Mouse (Mus musculus): ENCODE measurements around the gene Pcnt. TPM values are rescaled to one million over a fixed set of nuclear protein-coding genes. Genes with fewer than 3 reads are reported as not detected.

Gene Pcnt
- polyA plus RNA-seq, 1 experiment from 2014 or later = 24.3 TPM

DNA sequence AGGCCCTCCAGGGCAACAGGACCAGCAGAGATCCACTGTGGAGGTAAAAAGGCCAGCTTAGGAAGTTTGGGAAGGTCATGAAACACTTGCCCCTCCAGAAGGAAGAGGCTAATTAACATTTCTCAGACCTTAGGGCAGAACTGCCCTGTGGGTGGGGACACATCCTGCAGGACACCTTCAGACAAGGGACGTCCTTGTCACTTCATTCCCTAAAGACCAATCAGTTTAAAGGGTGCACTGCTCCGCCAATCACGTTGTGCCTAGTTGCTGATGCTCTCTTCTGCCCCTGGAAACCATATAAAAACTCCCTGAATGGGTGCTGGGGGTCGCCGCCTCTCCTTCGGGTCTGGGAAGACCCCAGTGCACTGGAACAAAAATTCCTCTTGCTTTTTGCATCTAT lies 20.1 kb upstream of the Pcnt start:
- H3K27me3 ChIP-seq (ENCODE audit: control insufficient read depth, insufficient read depth, low read length) = no peaks in the 10 kb centered on the region
- WGBS = 96% methylated on average over 6 of the region's 6 CpGs
- no peak overlapping the region for H3K4me2 ChIP-seq (ENCODE audit: low read depth, low read length, severe bottlenecking)
- no peaks in the 10 kb centered on the region for H3K9me3 ChIP-seq (ENCODE audit: control insufficient read depth, low read length)
- H3K9ac ChIP-seq (ENCODE audit: low read length) = no peak overlapping the region
- peaks cover 2% of the 10 kb centered on the region; the same call in 1 of the 2 replicates for H3K4me1 ChIP-seq (replicated peaks; ENCODE audit: control insufficient read depth, insufficient read depth, low read length)
- ATAC-seq (replicated peaks; ENCODE audit: low FRiP score) (no peak), DNase-seq (ENCODE audit: low spot score) (no peak)
- no peak overlapping the region for H3K4me3 ChIP-seq (ENCODE audit: low read depth, low read length)
- no peak overlapping the region for H3K27ac ChIP-seq (ENCODE audit: low read depth, low read length)
- no peaks in the 10 kb centered on the region for H3K36me3 ChIP-seq (ENCODE audit: control insufficient read depth, insufficient read depth, low read length)

DNA sequence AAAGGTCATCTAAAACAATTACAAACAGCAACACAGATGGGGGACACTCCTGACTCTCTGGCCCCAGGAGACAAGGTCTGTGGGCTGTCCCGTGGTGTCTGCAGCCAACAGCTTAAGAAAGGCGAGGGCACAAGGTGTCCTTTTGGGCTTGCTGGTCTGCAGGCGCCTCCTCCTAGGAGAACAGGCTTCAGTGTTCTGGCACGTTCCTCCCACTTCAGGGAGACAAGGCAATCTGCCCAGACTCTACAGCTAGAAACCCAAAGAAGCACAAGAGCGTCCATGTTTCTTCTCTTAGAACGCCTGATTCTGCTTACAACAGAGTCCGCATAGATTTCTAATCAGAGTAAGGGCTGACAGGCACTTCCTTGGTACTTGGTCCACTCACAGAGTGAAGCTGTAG lies 19.7 kb upstream of the Pcnt start:
- WGBS = 92% methylated on average over 7 of the region's 7 CpGs
- DNase-seq (ENCODE audit: low spot score) (no peak), ATAC-seq (replicated peaks; ENCODE audit: low FRiP score) (no peak)
- Histone ChIP-seq H3K27ac (ENCODE audit: low read depth, low read length) (no peak overlapping the region), H3K4me3 (ENCODE audit: low read depth, low read length) (no peak overlapping the region), H3K27me3 (ENCODE audit: control insufficient read depth, insufficient read depth, low read length) (no peaks in the 10 kb centered on the region), H3K9ac (ENCODE audit: low read length) (no peak overlapping the region), H3K9me3 (ENCODE audit: control insufficient read depth, low read length) (no peaks in the 10 kb centered on the region), H3K4me2 (ENCODE audit: low read depth, low read length, severe bottlenecking) (no peak overlapping the region), H3K36me3 (ENCODE audit: control insufficient read depth, insufficient read depth, low read length) (no peaks in the 10 kb centered on the region), H3K4me1 (replicated peaks; ENCODE audit: control insufficient read depth, insufficient read depth, low read length) (no peaks in the 10 kb centered on the region)

DNA sequence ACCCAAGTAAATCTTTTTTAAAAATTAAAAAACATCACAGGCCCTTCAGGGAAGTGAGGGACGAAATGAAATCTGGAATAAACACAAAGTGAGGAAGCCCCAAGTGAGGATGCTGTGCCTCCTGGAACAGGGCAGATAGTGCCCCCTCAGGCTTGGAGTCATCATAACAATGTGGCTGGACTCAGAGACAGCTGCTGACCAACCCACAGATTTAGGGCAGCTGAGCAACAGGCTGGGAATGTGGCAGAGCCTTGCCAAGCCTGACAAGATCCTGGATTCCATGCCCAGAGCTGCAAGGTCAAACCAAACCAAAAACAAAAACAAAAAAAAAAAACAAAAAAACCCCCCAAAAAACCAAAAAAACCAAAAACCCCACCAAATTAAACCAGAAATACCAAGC lies 18.7 kb upstream of the Pcnt start:
- no peaks in the 10 kb centered on the region for H3K9me3 ChIP-seq (ENCODE audit: control insufficient read depth, low read length)
- H3K27me3 ChIP-seq (ENCODE audit: control insufficient read depth, insufficient read depth, low read length) = no peaks in the 10 kb centered on the region
- H3K4me1 ChIP-seq (replicated peaks; ENCODE audit: control insufficient read depth, insufficient read depth, low read length) = no peaks in the 10 kb centered on the region
- ATAC-seq (replicated peaks; ENCODE audit: low FRiP score) (no peak), DNase-seq (ENCODE audit: low spot score) (no peak)
- no peak overlapping the region for H3K9ac ChIP-seq (ENCODE audit: low read length)
- WGBS = 97% methylated on average over 1 of the region's 1 CpGs
- H3K4me3 ChIP-seq (ENCODE audit: low read depth, low read length) = no peak overlapping the region
- H3K27ac ChIP-seq (ENCODE audit: low read depth, low read length) = no peak overlapping the region
- no peaks in the 10 kb centered on the region for H3K36me3 ChIP-seq (ENCODE audit: control insufficient read depth, insufficient read depth, low read length)
- H3K4me2 ChIP-seq (ENCODE audit: low read depth, low read length, severe bottlenecking) = no peak overlapping the region

DNA sequence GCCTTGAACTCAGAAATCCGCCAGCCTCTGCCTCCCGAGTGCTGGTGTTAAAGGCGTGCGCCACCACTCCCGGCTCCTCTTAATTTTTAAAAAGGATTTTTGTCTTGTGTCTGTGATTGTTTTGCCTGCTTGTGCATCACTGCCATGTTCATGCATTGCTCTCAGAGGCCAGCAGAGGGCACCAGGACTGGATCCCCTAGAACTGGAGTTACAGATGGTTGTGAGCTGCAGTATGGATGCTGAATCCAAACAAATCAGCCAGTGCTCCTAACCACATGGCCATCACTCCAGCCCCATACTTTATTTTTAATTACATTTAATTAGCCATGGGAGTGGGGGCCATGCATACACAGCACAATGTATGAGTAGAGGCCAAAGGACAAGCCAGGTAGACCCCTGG lies 12.7 kb upstream of the Pcnt start:
- Histone ChIP-seq H3K36me3 (ENCODE audit: control insufficient read depth, insufficient read depth, low read length) (no peaks in the 10 kb centered on the region), H3K9ac (ENCODE audit: low read length) (no peak overlapping the region), H3K4me3 (ENCODE audit: low read depth, low read length) (no peak overlapping the region), H3K27me3 (ENCODE audit: control insufficient read depth, insufficient read depth, low read length) (no peaks in the 10 kb centered on the region), H3K4me2 (ENCODE audit: low read depth, low read length, severe bottlenecking) (no peak overlapping the region), H3K4me1 (replicated peaks; ENCODE audit: control insufficient read depth, insufficient read depth, low read length) (no peaks in the 10 kb centered on the region), H3K27ac (ENCODE audit: low read depth, low read length) (no peak overlapping the region), H3K9me3 (ENCODE audit: control insufficient read depth, low read length) (no peaks in the 10 kb centered on the region)
- DNase-seq (ENCODE audit: low spot score) (peak; percentile 73), ATAC-seq (replicated peaks; ENCODE audit: low FRiP score) (no peak)
- 38% methylated on average over 5 of the region's 5 CpGs for WGBS

DNA sequence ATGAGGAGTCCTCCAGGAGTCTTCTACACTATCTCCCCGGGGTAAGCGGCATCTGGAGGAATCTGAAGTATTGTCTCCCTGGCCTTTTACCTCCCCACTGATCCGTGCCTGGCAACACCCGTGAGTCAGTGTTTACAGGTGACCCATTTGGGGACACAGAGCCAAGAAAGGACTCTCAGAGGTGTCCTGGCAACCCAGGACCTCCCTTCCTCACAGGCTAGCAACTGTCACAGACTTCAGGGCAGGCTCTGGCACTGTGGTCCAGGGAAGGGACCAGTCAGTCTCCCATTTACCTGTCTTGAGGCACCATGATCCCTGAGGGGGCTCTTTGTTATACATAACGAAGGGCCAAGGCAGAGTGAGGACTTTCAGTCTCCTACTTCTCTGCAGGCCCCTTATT lies 6.3 kb upstream of the Pcnt start, which contains the start of gene 2610028H24Rik:
TSS of gene 2610028H24Rik (plus strand) at position 231 of the 400 bp plus-strand sequence.
- Histone ChIP-seq H3K27ac (ENCODE audit: low read depth, low read length) (no peak within 1 kb of the TSS), H3K27me3 (ENCODE audit: control insufficient read depth, insufficient read depth, low read length) (no peaks in the 10 kb centered on the region), H3K4me1 (replicated peaks; ENCODE audit: control insufficient read depth, insufficient read depth, low read length) (no peaks in the 10 kb centered on the region), H3K4me3 (ENCODE audit: low read depth, low read length) (no peak within 1 kb of the TSS), H3K9ac (ENCODE audit: low read length) (no peak within 1 kb of the TSS), H3K36me3 (ENCODE audit: control insufficient read depth, insufficient read depth, low read length) (no peaks in the 10 kb centered on the region), H3K9me3 (ENCODE audit: control insufficient read depth, low read length) (no peaks in the 10 kb centered on the region), H3K4me2 (ENCODE audit: low read depth, low read length, severe bottlenecking) (no peak within 1 kb of the TSS)
- DNase-seq (ENCODE audit: low spot score) (no peak), ATAC-seq (replicated peaks; ENCODE audit: low FRiP score) (no peak)
- 60% methylated on average over 5 of the region's 5 CpGs for whole genome bisulfite sequencing

DNA sequence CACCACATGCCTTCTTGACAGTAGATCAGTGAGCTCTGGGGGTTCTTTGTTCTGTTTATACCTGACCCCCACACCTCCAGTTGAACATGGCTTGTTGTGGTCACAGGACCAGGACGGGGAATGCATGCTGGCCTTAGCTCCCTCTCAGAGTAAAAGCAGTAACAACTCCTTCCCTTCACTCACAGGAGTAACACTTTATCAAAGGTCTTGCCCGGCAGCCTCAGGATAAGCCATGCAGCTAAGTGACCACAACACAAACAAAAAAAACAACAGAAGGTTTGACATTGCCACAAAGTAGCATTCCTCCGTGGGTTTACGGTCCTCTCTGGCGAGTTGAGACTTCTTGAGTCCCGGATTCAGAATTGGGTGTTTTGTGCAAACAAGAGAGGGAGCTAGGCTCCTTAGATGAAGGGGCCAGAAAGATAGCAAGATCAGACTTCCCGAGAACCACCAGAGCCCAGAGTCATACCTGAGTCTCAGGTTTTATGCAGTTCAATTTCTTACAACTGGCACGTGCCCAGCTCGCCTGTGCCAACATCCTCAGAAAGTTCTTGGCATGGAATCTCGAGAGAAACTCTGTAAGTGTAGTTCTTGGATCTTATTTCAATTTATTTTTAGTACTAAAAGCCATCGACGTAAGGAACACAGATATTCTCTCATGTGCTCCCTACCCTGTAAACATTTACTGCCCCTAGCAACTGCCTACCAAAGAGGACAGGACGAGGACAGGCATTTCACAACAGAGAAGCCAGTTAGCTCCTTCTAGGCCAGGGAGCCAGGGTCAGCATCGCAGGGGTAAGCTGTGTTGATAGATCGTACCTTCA lies 5.0 kb upstream of the Pcnt start:
- ATAC-seq (replicated peaks; ENCODE audit: low FRiP score) (no peak), DNase-seq (ENCODE audit: low spot score) (no peak)
- no peak overlapping the region for H3K4me2 ChIP-seq (ENCODE audit: low read depth, low read length, severe bottlenecking)
- H3K27me3 ChIP-seq (ENCODE audit: control insufficient read depth, insufficient read depth, low read length) = no peaks in the 10 kb centered on the region
- H3K27ac ChIP-seq (ENCODE audit: low read depth, low read length) = no peak overlapping the region
- no peak overlapping the region for H3K9ac ChIP-seq (ENCODE audit: low read length)
- no peak overlapping the region for H3K4me3 ChIP-seq (ENCODE audit: low read depth, low read length)
- H3K9me3 ChIP-seq (ENCODE audit: control insufficient read depth, low read length) = no peaks in the 10 kb centered on the region
- no peaks in the 10 kb centered on the region for H3K4me1 ChIP-seq (replicated peaks; ENCODE audit: control insufficient read depth, insufficient read depth, low read length)
- 86% methylated on average over 15 of the region's 15 CpGs for WGBS
- no peaks in the 10 kb centered on the region for H3K36me3 ChIP-seq (ENCODE audit: control insufficient read depth, insufficient read depth, low read length)

DNA sequence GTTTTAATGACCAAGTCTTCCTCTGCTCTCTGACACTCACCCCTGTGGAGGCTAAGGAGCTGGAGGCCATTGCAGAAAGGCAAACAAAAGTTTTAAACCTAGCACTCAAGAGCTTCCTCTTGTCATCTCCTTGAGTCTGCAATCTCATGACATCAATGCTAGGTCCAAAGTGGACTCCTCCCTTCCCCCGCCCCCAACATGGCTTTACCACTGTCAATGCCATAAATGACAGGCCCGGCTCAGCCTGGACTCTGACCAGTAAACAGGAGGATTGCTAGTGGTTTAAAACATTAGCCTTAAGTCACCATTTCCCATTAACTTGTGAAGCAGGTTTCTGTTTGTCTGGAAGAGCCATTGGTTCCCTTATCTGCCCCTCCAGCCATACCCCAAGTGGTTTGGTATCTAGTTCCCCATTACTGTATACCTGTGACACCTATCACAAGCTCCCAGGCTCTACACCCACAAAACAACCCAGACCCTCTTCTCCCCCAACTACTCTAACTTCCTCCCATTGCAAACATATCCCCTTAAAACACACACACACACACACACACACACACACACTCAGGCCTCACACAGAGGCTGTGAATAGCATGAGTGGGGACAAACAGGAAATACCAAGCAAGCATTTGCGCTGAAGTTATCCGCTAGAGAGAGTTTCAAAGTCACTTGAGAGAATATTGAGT lies 3.6 kb upstream of the Pcnt start:
- Histone ChIP-seq H3K9ac (ENCODE audit: low read length) (no peak overlapping the region), H3K36me3 (ENCODE audit: control insufficient read depth, insufficient read depth, low read length) (no peaks in the 10 kb centered on the region), H3K9me3 (ENCODE audit: control insufficient read depth, low read length) (no peaks in the 10 kb centered on the region), H3K27me3 (ENCODE audit: control insufficient read depth, insufficient read depth, low read length) (no peaks in the 10 kb centered on the region), H3K27ac (ENCODE audit: low read depth, low read length) (no peak overlapping the region), H3K4me1 (replicated peaks; ENCODE audit: control insufficient read depth, insufficient read depth, low read length) (no peaks in the 10 kb centered on the region), H3K4me2 (ENCODE audit: low read depth, low read length, severe bottlenecking) (no peak overlapping the region), H3K4me3 (ENCODE audit: low read depth, low read length) (no peak overlapping the region)
- ATAC-seq (replicated peaks; ENCODE audit: low FRiP score) (no peak), DNase-seq (ENCODE audit: low spot score) (no peak)
- whole genome bisulfite sequencing = 90% methylated on average over 4 of the region's 4 CpGs

DNA sequence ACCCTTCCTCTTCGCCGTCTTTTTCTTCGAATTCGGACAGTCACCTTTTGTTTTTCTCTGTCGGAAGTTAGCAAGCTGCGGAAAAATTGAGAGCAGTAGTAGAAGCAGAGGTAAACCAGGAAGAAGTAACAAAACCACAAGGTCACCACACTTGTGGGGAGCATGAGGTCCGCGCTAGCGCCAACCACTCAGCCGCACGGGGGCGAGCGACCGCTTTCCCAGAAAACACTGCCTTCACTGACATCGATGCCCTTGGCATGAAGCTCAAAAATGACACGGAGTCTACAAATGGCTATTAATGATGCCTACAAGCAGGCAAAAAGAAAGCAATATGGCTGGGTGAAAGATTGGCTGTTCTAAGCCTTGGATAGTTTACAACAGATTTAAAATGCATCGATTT lies 2.3 kb downstream of the Pcnt start, which contains the start of gene AC141477.1:
TSS of gene AC141477.1 (minus strand) at position 164 of the 400 bp plus-strand sequence.
- Histone ChIP-seq H3K9me3 (ENCODE audit: control insufficient read depth, low read length) (no peaks in the 10 kb centered on the region), H3K4me2 (ENCODE audit: low read depth, low read length, severe bottlenecking) (no peak within 1 kb of the TSS; the same call in 1 of the 2 replicates), H3K4me3 (ENCODE audit: low read depth, low read length) (no peak within 1 kb of the TSS), H3K27ac (ENCODE audit: low read depth, low read length) (no peak within 1 kb of the TSS), H3K4me1 (replicated peaks; ENCODE audit: control insufficient read depth, insufficient read depth, low read length) (no peaks in the 10 kb centered on the region), H3K36me3 (ENCODE audit: control insufficient read depth, insufficient read depth, low read length) (peaks cover 3% of the 10 kb centered on the region; the same call in 1 of the 2 replicates), H3K27me3 (ENCODE audit: control insufficient read depth, insufficient read depth, low read length) (no peaks in the 10 kb centered on the region), H3K9ac (ENCODE audit: low read length) (no peak within 1 kb of the TSS)
- no peak for DNase-seq (ENCODE audit: low spot score)
- no peak for ATAC-seq (replicated peaks; ENCODE audit: low FRiP score)
- WGBS = 94% methylated on average over 17 of the region's 17 CpGs
